Mouse (Mus musculus): ENCODE data around the gene Bri3bp. TPM values are rescaled to one million over a fixed set of nuclear protein-coding genes. Genes with fewer than 3 reads are reported as not detected.
"Not testable (repeated sequence)": the region's sequence is repeated elsewhere in the genome, so short reads cannot be mapped to it uniquely, and the experiment has no call there.

The Bri3bp gene
- polyA plus RNA-seq, 1 experiment from 2014 or later: 44.1 TPM

- no peak for ATAC-seq (replicated peaks; ENCODE audit: low FRiP score)
- peak overlapping the region; percentile 60 for H3K4me2 ChIP-seq (ENCODE audit: low read depth, low read length, severe bottlenecking)
- H3K4me3 ChIP-seq (ENCODE audit: low read depth, low read length): peak overlapping the region; percentile 43
- WGBS: 55% methylated on average over 13 of the region's 13 CpGs
- H3K36me3 ChIP-seq (ENCODE audit: control insufficient read depth, insufficient read depth, low read length): no peaks in the 10 kb centered on the region
- no peaks in the 10 kb centered on the region for H3K9me3 ChIP-seq (ENCODE audit: control insufficient read depth, low read length)
- no peak for DNase-seq (ENCODE audit: low spot score)
- H3K27ac ChIP-seq (ENCODE audit: low read depth, low read length): no peak overlapping the region; the same call in 1 of the 2 replicates
- H3K27me3 ChIP-seq (ENCODE audit: control insufficient read depth, insufficient read depth, low read length): no peaks in the 10 kb centered on the region
- peak overlapping the region; percentile 46; the same call in 1 of the 2 replicates for H3K9ac ChIP-seq (ENCODE audit: low read length)
- no peaks in the 10 kb centered on the region; the same call in 1 of the 2 replicates for H3K4me1 ChIP-seq (replicated peaks; ENCODE audit: control insufficient read depth, insufficient read depth, low read length)
Measured at GRCm38 (mm10) chr5:125407020-125407830, 34.1 kb upstream of the Bri3bp start.

- Histone ChIP-seq H3K4me2 (ENCODE audit: low read depth, low read length, severe bottlenecking) (no peak overlapping the region), H3K36me3 (ENCODE audit: control insufficient read depth, insufficient read depth, low read length) (no peaks in the 10 kb centered on the region), H3K4me1 (replicated peaks; ENCODE audit: control insufficient read depth, insufficient read depth, low read length) (no peaks in the 10 kb centered on the region; the same call in 1 of the 2 replicates), H3K27me3 (ENCODE audit: control insufficient read depth, insufficient read depth, low read length) (no peaks in the 10 kb centered on the region), H3K9ac (ENCODE audit: low read length) (no peak overlapping the region), H3K9me3 (ENCODE audit: control insufficient read depth, low read length) (no peaks in the 10 kb centered on the region), H3K27ac (ENCODE audit: low read depth, low read length) (no peak overlapping the region), H3K4me3 (ENCODE audit: low read depth, low read length) (no peak overlapping the region)
- no peak for ATAC-seq (replicated peaks; ENCODE audit: low FRiP score)
- DNase-seq (ENCODE audit: low spot score): no peak
- 67% methylated on average over 14 of the region's 14 CpGs for WGBS
Measured at GRCm38 (mm10) chr5:125407910-125408575, 33.3 kb upstream of the Bri3bp start.

GRCm38 (mm10) chr5:125408842-125409241 is 32.5 kb upstream of the Bri3bp start:
- peak; percentile 59 for ATAC-seq (replicated peaks; ENCODE audit: low FRiP score)
- Histone ChIP-seq H3K27ac (ENCODE audit: low read depth, low read length) (no peak overlapping the region), H3K4me1 (replicated peaks; ENCODE audit: control insufficient read depth, insufficient read depth, low read length) (no peaks in the 10 kb centered on the region; the same call in 1 of the 2 replicates), H3K36me3 (ENCODE audit: control insufficient read depth, insufficient read depth, low read length) (no peaks in the 10 kb centered on the region), H3K9me3 (ENCODE audit: control insufficient read depth, low read length) (no peaks in the 10 kb centered on the region), H3K4me3 (ENCODE audit: low read depth, low read length) (peak overlapping the region; percentile 34), H3K4me2 (ENCODE audit: low read depth, low read length, severe bottlenecking) (peak overlapping the region; percentile 36; the same call in 1 of the 2 replicates), H3K27me3 (ENCODE audit: control insufficient read depth, insufficient read depth, low read length) (no peaks in the 10 kb centered on the region), H3K9ac (ENCODE audit: low read length) (no peak overlapping the region)
- peak; percentile 96 for DNase-seq (ENCODE audit: low spot score)
- 0% methylated on average over 13 of the region's 13 CpGs for WGBS

- no peaks in the 10 kb centered on the region; the same call in 1 of the 2 replicates for H3K4me1 ChIP-seq (replicated peaks; ENCODE audit: control insufficient read depth, insufficient read depth, low read length)
- H3K4me2 ChIP-seq (ENCODE audit: low read depth, low read length, severe bottlenecking): peak overlapping the region; percentile 36
- whole genome bisulfite sequencing: 8% methylated on average over 20 of the region's 20 CpGs
- H3K4me3 ChIP-seq (ENCODE audit: low read depth, low read length): peak overlapping the region; percentile 34
- no peak overlapping the region for H3K27ac ChIP-seq (ENCODE audit: low read depth, low read length)
- peak; percentile 40; the same call in 1 of the 2 replicates for ATAC-seq (replicated peaks; ENCODE audit: low FRiP score)
- no peak overlapping the region for H3K9ac ChIP-seq (ENCODE audit: low read length)
- H3K36me3 ChIP-seq (ENCODE audit: control insufficient read depth, insufficient read depth, low read length): peaks cover under 1% of the 10 kb centered on the region; the same call in 1 of the 2 replicates
- H3K27me3 ChIP-seq (ENCODE audit: control insufficient read depth, insufficient read depth, low read length): no peaks in the 10 kb centered on the region
- DNase-seq (ENCODE audit: low spot score): peak; percentile 81
- no peaks in the 10 kb centered on the region for H3K9me3 ChIP-seq (ENCODE audit: control insufficient read depth, low read length)
Measured at GRCm38 (mm10) chr5:125409348-125410090, 31.8 kb upstream of the Bri3bp start.

- Histone ChIP-seq H3K4me1 (replicated peaks; ENCODE audit: control insufficient read depth, insufficient read depth, low read length) (no peaks in the 10 kb centered on the region; the same call in 1 of the 2 replicates), H3K27me3 (ENCODE audit: control insufficient read depth, insufficient read depth, low read length) (no peaks in the 10 kb centered on the region), H3K4me3 (ENCODE audit: low read depth, low read length) (no peak overlapping the region), H3K27ac (ENCODE audit: low read depth, low read length) (no peak overlapping the region), H3K4me2 (ENCODE audit: low read depth, low read length, severe bottlenecking) (no peak overlapping the region), H3K9ac (ENCODE audit: low read length) (no peak overlapping the region), H3K36me3 (ENCODE audit: control insufficient read depth, insufficient read depth, low read length) (peaks cover 10% of the 10 kb centered on the region), H3K9me3 (ENCODE audit: control insufficient read depth, low read length) (no peaks in the 10 kb centered on the region)
- ATAC-seq (replicated peaks; ENCODE audit: low FRiP score): no peak
- DNase-seq (ENCODE audit: low spot score): peak; percentile 82
- WGBS: 59% methylated on average over 5 of the region's 5 CpGs
Measured at GRCm38 (mm10) chr5:125411972-125412530, 29.3 kb upstream of the Bri3bp start.

GRCm38 (mm10) chr5:125412536-125412935 is 28.8 kb upstream of the Bri3bp start:
- not testable (repeated sequence) for H3K27ac ChIP-seq (ENCODE audit: low read depth, low read length); H3K9me3 ChIP-seq (ENCODE audit: control insufficient read depth, low read length); ATAC-seq (replicated peaks; ENCODE audit: low FRiP score); DNase-seq (ENCODE audit: low spot score); H3K4me3 ChIP-seq (ENCODE audit: low read depth, low read length); H3K4me1 ChIP-seq (replicated peaks; ENCODE audit: control insufficient read depth, insufficient read depth, low read length); H3K9ac ChIP-seq (ENCODE audit: low read length); H3K4me2 ChIP-seq (ENCODE audit: low read depth, low read length, severe bottlenecking); H3K27me3 ChIP-seq (ENCODE audit: control insufficient read depth, insufficient read depth, low read length)
- H3K36me3 ChIP-seq (ENCODE audit: control insufficient read depth, insufficient read depth, low read length): peaks cover 12% of the 10 kb centered on the region
- WGBS: 93% methylated on average over 8 of the region's 8 CpGs

GRCm38 (mm10) chr5:125413763-125414162 is 27.6 kb upstream of the Bri3bp start:
- no peaks in the 10 kb centered on the region for H3K27me3 ChIP-seq (ENCODE audit: control insufficient read depth, insufficient read depth, low read length)
- H3K9me3 ChIP-seq (ENCODE audit: control insufficient read depth, low read length): no peaks in the 10 kb centered on the region
- WGBS: 89% methylated on average over 4 of the region's 4 CpGs
- H3K9ac ChIP-seq (ENCODE audit: low read length): no peak overlapping the region
- DNase-seq (ENCODE audit: low spot score) (no peak), ATAC-seq (replicated peaks; ENCODE audit: low FRiP score) (no peak)
- peaks cover 17% of the 10 kb centered on the region for H3K36me3 ChIP-seq (ENCODE audit: control insufficient read depth, insufficient read depth, low read length)
- H3K4me3 ChIP-seq (ENCODE audit: low read depth, low read length): no peak overlapping the region
- no peak overlapping the region for H3K4me2 ChIP-seq (ENCODE audit: low read depth, low read length, severe bottlenecking)
- H3K27ac ChIP-seq (ENCODE audit: low read depth, low read length): no peak overlapping the region
- no peaks in the 10 kb centered on the region for H3K4me1 ChIP-seq (replicated peaks; ENCODE audit: control insufficient read depth, insufficient read depth, low read length)

GRCm38 (mm10) chr5:125416183-125416582 is 25.2 kb upstream of the Bri3bp start:
- Histone ChIP-seq H3K9ac (ENCODE audit: low read length) (no peak overlapping the region), H3K4me3 (ENCODE audit: low read depth, low read length) (no peak overlapping the region), H3K9me3 (ENCODE audit: control insufficient read depth, low read length) (no peaks in the 10 kb centered on the region), H3K4me1 (replicated peaks; ENCODE audit: control insufficient read depth, insufficient read depth, low read length) (no peaks in the 10 kb centered on the region), H3K4me2 (ENCODE audit: low read depth, low read length, severe bottlenecking) (no peak overlapping the region), H3K27ac (ENCODE audit: low read depth, low read length) (no peak overlapping the region), H3K27me3 (ENCODE audit: control insufficient read depth, insufficient read depth, low read length) (no peaks in the 10 kb centered on the region), H3K36me3 (ENCODE audit: control insufficient read depth, insufficient read depth, low read length) (peaks cover 17% of the 10 kb centered on the region)
- DNase-seq (ENCODE audit: low spot score) (no peak), ATAC-seq (replicated peaks; ENCODE audit: low FRiP score) (no peak)
- 95% methylated on average over 8 of the region's 8 CpGs for WGBS

Measured in forebrain, embryonic 11.5 days (tissue).